Mouse (Mus musculus) right cerebral cortex, postnatal 10 days (tissue): ENCODE measurements around the gene Tbx10.
A peak's percentile ranks its signal among the peaks of the same experiment; 100 is the strongest.

Experiments used
- DNase-seq, 2 experiments: peaks; one replicate each; pipeline ENCODE4 v3.0.0; 2021; ENCODE audit warnings: low spot score in 2 of 2

Gene Tbx10

DNA sequence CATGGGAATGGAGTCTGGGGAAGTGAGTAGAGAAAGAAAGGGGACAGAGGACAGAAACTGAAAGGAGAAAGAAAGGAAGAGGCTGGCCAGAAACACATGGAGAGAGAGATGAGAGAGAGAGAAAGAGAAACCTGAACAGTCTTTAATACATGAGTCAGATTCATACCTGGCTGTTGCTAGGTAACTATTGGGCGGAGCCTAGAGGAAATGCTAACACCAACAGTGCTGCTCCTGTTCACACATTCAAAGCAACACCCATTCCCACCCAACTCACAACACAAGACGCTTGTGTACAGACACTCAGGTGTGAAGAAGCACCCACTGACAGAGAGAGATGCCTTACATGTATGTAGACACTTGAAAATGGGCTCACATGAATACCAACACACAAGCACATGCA lies 16.7 kb upstream of the Tbx10 start:
- DNase-seq: no peak

DNA sequence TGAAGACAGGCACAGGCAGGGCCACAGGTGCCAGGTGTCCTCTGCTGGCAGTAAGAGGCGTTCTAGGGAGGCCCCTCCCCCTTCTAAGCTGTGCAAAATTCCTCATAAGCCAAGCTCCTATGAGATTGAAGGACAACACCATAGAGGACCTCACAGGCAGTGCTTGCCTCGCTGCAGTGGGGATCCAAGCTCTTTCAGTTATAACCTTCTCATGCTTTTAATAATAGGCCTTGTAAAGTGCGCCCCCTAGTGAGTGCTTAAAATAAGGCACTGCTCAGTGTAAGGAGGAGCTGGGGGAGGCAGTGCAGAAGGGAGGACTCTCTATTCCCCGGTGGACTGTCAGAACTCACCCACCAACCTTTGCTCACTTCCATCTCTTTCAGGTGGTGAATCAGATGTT lies 12.2 kb upstream of the Tbx10 start:
- peak; percentile 79 to 83 for DNase-seq

DNA sequence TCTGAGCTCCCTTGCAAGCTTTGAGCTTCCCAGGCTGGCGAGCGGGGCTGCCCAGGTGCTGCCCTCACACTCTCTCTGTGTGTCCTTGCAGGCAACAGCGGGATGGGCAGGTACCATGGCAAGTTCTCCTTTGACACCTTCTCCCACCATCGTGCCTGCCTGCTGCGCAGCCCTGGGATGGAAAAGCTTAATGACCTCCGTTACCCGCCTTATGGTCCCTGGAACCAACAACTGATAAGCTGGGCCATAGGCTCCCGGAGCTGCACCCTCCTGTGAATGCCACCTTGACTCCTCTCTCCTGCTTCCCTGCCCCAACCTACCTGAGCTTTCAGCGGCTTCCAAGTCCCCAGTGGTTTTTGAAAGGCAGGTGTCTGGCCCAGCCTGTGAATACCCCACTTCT lies 11.6 kb upstream of the Tbx10 start:
- DNase-seq: no peak

DNA sequence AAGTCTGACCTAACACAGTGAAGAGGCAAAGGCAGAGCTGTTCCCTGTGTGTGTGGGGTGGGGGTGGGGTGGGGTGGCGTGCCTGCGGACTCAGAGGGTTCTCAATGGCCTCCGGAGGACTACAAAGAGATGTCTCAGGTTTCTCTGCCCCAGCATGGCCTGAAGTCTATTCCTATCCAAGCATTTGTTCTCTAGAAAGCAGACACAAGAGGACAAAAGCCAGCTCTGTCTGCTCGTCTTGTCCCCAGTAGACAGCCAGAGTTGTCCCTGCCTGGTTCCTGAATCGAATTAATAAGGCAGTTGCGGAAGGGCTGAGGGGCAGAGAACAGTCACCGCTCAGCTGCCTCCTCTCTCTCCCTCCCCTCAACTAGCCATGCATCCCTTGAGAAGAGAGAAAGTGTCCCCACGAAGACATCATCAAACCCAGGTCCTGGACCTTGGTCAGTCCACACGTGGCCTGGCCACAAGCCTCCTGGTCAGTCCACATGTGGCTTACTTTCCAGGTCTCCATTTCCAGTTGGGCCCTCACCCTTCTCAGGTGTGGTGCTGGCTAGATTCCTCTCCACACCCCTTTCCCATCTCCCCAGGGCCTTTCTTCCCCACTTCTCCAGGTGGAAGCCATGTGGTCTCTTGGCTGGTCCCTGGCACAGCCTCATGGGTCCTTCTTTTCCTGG lies 8.9 kb upstream of the Tbx10 start:
- DNase-seq: no peak

DNA sequence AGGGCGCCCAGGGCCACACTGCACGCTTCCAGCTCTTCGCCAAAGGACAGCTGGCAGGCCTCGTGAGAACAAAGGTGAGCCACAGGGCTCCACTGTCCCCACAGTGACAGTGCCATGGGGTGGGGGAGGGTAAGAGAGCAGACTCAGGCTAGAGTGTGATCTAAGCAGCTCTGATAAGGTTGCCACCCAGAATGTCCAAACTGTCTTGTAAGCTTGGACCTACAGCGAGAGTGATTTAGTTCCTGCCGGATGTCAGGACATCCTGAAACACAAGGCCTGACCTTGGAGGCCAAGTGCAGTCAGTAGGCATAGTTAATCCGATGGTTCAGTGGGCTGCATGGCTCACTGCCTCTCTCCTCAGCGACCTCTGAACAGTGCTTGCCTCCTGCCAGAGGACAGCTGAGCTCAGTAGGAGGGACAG lies 7.3 kb upstream of the Tbx10 start:
- no peak for DNase-seq

DNA sequence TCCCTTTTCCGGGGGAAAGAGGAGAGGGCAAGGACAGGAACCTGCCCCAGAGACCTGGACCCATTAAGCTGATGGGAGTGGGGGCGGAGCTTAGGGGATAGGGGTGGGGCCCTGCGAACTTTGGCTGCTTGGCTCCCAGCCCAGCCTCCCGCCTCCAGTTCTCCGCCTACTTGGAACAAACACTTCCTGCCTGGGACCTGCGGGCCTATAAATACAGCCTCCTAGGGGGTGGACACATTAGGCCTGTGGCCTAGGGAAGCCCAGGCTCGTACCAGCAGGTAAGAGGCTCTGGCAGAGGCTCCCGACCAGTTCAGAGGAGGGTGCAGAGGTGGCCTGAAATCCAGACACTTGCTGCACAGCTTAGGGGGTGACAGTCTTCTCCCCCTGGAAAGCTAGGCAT lies 6.2 kb upstream of the Tbx10 start, which contains the start of gene Acy3:
Gene Acy3 (plus strand): TSS at position 237 of the 400 bp plus-strand sequence.
- DNase-seq: peak in 1 of 2 experiments; percentile 55

DNA sequence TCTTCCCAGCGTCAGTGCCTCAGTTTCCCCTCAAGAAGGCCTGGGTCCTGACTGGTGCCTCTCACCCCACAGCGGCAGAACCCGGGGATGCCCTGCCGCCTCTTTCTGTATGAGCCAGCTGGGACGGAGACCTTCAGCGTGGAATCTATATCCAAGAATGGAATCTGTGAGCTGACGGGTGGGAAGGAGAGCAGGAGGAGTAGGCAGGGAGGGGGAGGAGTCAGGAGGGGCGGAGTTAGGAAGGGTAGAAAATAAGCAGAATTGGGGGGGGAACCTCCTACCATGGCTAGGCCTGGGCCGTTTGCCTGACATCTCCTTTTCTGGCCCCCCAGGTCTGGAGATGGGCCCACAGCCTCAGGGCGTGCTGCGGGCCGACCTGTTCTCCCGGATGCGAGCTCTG lies 4.5 kb upstream of the Tbx10 start:
- DNase-seq: no peak

DNA sequence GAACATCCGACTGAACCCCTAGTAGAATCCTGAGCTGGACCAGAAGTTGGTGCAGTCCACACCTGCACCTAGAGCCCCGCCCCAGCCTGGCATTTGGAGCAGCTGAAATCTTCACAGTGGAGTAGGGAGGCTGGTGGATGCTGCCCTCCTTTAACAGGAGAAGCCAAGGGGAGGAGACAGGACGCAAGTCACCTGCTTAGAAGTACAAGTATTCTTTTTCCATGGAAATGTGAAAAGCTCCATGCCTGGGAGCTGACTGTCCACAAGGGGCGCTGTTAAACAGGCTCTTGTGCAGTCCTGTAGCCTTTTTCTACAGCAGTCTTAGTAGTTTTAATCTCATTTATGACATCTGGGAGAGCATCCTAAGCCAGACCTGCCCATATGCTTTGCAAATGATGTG lies 3.8 kb upstream of the Tbx10 start:
- DNase-seq: no peak

DNA sequence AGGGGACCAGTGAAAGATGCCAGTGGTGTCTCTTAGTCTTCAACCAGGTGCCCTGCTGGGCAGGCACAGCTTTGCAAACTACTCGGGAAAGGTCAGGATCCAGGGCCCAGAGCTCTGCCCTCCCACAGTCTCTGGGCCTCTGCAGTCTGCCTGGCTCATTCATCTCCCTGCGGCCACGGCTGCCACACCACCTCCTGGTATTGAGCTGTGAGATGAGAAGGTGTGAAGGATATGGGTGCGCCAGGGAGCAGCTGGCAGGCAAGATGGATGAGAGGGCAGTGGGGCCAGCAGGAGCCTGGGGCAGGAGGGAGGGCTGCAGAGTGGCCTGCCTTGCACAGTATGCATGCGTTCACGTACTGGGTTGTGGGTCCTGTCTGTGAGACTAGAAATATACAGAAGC lies 1.7 kb upstream of the Tbx10 start:
- no peak for DNase-seq

DNA sequence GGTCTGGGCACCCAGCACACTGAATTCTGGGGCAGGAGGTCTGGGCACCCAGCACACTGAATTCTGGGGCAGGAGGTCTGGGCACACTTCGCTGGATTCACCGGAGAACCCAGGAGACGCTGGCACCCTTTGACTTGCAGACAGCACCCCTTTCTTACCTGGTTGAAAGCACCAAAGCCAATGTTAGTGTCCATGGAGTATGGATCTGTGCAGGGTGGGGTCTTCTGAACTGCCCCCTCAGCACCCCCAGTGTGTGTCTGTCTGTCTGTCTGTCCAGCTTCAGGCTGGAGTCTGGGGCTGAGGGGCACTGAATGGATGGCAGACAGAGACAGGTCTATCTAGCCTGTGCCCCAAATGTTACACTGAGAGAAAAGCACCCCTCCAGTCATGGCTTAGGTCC lies 990 bp upstream of the Tbx10 start:
- DNase-seq: no peak

DNA sequence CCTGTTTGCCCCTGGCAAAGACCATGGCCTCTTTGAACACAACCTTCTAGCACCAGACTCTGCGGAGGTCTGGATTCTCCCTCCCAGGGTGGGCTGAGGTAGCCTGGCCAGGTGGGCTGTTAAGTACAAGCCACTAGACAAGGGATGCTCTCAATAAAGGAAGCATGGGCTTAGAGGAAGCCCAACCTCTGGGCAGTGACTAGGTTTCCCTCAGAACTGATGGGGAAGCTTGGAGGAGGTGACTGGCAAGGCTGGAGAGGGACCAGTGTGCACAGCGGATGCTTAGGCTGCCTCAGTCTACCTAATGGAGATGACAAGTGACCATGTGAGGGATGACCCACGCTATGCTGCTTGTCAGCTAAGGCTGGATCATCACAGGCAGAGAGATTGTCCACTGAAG lies 586 bp upstream of the Tbx10 start:
- no peak for DNase-seq

DNA sequence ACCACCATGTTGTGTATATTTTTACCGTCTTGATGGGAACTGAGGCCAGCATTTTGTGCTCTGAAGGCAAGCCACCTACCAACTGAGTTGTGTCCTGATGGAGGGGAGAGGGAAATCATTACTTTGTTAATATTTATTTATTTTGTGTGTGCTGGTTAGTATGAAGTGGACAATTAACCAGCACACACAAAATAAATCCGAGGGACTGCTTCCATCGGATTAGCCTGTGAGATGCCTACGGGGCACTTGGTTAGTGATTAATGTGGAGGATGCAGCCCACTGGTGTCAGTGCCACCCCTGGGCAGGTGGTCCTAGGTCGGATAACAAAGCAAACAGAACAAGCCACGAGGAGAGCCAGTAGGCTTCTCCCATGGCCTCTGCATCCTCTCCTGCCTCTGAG lies 2.4 kb downstream of the Tbx10 start:
- no peak for DNase-seq

DNA sequence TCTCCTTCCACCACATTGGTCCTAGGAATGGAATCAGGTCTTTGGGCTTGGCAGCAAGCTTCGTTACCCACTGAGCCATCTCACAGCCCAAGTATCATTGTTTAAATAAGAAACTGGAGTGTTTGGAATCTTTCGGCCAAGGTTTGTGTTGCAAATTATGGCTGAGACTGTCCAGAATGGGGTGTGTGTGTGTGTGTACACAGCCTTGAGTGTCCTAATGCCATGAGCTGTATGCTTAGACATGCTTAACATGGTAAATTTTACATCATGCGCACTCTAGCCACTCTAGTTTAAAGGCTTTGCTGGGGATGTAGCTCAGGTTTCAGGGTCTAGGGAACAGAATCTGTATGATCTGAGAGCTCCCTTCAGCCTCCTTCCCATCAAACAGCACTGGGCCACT lies 3.0 kb downstream of the Tbx10 start:
- DNase-seq: no peak

DNA sequence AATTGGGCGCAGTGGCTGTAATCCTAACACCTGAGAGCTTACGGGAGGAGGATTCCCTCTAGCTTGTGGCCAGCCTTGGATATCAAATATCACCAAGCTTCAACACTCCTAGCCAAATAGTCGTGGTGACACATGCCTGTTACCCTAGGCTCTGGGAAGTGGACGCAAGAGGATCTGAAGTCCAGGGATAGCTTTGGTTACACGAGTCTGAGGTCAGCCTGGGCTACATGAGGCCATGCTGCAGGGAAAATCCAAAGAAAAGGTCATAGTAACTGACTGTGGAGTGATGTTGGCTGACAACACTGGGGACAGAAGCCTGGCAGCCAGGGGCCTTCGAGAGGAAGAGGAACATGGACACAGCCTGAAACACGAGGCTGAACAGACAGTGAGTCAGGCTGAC lies 3.6 kb downstream of the Tbx10 start:
- no peak for DNase-seq

DNA sequence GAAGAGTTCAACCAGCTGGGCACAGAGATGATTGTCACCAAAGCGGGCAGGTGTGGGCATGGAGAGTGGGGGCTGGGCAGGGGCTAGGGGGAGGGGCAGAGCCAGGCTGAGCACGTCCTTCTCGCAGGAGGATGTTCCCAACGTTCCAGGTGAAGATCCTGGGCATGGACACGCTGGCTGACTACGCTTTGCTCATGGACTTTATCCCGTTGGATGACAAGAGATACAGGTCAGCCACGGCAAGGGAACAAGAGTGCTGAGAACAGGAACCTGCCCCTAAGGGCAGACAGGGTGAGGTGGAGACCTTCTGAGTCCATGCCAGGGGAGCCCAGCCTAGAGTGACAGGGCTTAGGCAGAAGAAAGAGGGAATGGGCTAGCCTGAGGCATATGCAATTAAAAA lies 4.2 kb downstream of the Tbx10 start:
- DNase-seq: no peak

DNA sequence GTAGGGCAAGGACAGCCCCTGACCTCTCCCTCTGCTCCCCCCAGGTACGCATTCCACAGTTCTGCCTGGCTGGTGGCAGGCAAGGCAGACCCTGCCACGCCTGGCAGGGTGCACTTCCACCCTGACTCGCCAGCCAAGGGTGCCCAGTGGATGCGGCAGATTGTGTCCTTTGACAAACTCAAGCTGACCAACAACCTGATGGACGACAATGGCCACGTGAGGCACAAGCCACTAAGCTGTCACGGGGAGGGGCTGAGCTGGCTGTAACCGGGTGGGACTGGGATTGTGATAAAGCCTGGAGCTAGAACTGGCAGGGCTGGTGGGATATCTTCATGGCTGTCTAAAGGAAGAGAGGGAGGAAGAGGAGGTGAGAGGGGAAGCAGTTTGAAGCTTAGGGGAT lies 4.7 kb downstream of the Tbx10 start:
- no peak for DNase-seq

DNA sequence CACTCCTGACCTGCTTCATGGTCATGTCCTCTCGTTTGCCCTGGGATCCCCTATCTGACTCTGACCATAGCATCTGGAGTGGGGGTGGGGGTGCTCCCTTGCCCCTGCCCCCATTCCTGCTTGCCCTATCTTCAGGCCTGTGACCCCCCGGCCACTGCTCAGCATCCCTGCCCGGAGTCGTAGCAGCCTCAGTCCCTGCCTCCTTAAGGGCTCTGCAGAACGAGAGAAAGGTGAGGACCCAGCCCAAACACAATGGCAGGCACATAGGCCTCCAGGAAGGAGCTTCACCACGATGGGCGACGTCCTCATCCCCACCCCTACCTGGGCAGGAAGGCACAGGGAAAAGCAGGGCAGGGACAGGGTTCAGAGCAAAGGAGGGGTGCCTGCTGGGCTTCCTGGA lies 5.8 kb downstream of the Tbx10 start:
- no peak for DNase-seq

DNA sequence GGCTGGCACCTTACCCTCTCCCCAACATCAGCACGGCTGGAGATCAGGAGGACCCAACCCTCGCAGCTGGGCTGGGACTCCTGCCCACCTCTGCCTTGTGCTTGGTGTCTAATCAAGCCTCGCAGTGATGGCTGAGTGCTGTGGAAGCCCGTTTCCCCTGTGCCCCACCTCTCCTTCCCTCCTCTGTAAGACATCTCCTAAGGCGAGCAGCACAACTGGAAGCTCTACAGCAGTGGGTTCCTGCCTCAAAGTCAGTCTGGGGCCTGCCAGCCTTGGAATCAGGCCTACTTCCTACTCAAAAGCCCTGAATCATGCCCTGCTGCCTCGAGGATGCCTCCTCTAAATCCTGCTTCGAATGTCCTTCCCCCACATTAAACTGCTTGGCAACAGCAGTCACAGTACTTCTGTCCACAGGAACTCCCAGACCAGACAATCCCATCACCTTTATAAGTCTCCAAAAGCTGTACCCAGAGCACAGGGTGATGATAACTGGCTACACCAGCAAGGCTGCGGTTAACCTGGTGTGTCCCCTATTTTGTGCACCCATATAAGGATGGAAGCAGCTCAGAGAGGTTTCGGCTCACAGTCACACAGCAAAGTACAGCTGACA lies 6.7 kb downstream of the Tbx10 start:
- no peak for DNase-seq

DNA sequence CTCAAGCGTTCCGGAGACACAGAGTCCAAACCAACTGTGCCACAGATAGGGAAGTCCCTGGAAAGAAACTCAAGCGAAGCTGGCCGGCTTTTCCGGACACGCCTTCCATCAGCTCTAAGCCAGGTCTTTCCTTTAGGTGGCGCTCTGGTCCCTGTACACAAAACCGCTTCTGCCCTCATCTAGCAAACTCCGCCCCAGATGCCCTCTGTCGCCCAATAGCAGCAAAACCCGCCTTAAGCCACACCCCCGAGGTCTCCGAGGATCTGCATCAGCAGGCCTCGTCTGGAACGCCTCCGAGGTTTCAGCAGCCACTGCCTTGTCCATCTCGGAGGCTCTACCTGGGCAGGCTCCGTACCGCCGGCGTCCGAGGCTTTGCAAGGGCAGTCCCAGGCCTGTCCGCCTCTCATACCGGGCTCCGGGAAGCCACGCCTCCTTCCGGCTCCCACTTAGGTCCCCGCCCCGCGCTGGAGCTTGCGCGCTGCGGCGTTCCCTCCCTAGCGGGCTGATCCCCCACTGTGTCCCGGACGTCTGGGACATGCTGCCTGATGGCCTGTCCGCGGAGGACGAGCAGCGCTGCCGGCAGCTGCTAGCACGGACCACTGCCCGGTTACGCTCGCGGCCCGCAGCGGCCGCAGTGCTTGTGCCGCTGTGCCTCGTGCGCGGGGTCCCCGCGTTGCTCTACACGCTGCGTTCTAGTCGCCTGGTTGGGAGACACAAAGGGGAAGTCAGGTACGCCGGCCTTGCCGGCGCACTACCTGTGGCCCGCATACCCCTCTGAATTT lies 7.8 kb downstream of the Tbx10 start, which contains the start of the genes Nudt8 and Gm49405:
Gene Nudt8 (plus strand): TSS at position 462 of the 782 bp plus-strand sequence.
Gene Gm49405 (plus strand): TSS at position 508 of the 782 bp plus-strand sequence.
- peak; percentile 95 for DNase-seq

DNA sequence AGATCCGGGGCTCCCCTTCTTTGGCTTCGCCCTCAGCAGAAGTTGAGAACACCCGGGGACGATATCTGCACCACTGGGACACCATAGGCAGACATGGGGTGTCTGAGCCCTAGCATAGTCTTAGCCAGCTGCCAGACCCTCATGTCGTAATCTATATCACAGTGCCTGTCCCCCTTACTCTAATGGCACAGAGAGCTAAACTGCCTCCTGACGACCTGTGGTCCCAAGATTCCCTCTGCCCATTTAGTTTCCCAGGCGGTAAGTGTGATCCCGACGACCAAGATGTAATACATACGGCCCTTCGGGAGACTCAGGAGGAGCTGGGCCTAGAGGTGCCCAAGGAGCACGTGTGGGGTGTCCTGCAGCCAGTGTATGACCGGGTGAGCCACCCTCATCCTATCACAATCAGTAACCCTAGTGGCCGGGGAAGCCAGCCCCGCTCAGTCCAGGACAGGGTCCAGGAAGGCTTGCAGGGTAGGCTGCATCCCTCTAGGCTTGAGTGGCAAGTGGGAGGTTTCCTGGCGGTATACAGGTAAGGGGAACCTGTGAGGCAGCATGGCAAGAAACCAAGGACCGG lies 8.5 kb downstream of the Tbx10 start:
- no peak for DNase-seq

DNA sequence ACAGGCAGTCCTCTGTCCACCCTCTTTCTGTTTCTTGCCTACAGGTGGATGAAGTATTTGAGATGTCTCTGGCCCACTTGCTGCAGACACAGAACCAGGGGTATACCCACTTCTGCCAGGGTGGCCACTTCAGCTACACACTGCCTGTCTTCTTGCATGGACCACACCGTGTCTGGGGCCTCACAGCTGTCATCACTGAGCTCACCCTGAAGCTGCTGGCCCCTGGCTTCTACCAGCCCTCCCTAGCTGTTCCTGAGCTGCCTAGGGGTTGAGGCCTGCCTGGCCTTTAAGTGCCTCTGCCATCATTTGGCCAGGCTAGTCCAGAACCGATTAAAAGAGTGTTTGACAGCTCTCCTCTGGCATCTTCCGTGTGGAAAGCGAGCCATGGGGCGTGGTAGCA lies 9.2 kb downstream of the Tbx10 start:
- no peak for DNase-seq

DNA sequence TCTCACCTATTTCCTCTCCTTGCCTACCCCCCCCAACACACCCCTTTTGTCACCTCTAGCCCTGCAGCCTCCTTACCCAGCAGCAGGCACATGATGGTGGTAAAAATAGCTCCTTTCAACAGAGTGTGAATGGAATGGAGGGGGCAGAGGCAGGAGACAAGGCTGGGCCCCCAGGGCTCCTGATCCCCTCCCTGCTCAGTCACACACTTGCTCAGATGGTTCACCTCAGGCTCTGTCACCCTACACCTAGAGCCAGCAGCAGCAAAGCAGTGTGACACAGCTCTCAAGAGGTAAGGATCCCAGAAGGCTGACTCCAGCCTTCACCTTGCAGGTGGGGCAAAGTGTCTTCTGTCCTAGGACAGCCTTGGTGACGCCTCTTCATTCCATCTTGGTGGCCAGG lies 10.6 kb downstream of the Tbx10 start, which contains the start of gene Doc2g:
Gene Doc2g (plus strand): TSS at position 202 of the 400 bp plus-strand sequence.
- no peak for DNase-seq
